Mouse (Mus musculus): Measurements from ENCODE around the gene 4921539E11Rik. TPM values are rescaled to one million over a fixed set of nuclear protein-coding genes. Genes with fewer than 3 reads are reported as not detected.

Gene 4921539E11Rik
- total RNA-seq (2014; rRNA removed): not detected in 2 replicates
- not detected in 2 replicates for polyA plus RNA-seq (2015; fragmentation: Nextera tagmentation; extraction: Ambion mirVana)

DNA sequence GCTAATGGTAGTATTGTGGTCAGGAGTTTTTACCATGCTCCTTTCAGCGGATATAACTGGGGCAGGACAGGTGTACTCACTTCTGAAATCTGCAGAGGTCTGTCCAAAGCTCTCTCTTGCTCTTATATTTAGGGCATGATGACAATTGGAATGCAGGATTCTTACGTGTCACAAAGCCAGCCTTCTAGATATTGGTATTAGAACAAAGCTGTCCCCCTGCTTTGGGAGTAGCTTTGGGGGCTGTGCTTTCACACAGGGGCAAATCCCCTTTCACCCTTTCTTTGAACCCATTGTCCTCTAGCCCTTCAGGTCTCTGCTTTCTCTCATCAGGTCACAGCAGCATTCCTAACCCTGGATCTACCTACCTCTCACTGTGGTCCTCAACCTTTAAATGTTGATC is at the start of gene 4921539E11Rik:
Gene 4921539E11Rik, minus strand, starts transcription at position 101 of the 400 bp plus-strand sequence.
- DNase-seq (ENCODE audit: low spot score) (no peak), ATAC-seq (ENCODE audit: low FRiP score) (no peak)
- Histone ChIP-seq H3K36me3 (ENCODE audit: insufficient read depth, low read length) (no peaks in the 10 kb centered on the region), H3K4me2 (ENCODE audit: low read depth, low read length, poor library complexity, severe bottlenecking) (no peak within 1 kb of the TSS), H3K27ac (ENCODE audit: low read depth, low read length) (no peak within 1 kb of the TSS), H3K9me3 (ENCODE audit: low read length) (no peaks in the 10 kb centered on the region), H3K27me3 (ENCODE audit: insufficient read depth, low read length) (no peaks in the 10 kb centered on the region), H3K9ac (replicated peaks; ENCODE audit: low read length, poor library complexity, severe bottlenecking) (no peak within 1 kb of the TSS), H3K4me1 (ENCODE audit: insufficient read depth, low read length) (no peaks in the 10 kb centered on the region), H3K4me3 (ENCODE audit: low read depth, low read length) (no peak within 1 kb of the TSS)
- TF ChIP-seq CTCF (IDR thresholded peaks at IDR 0.05): no peak
- 64% methylated on average over 2 of the region's 2 CpGs for WGBS

DNA sequence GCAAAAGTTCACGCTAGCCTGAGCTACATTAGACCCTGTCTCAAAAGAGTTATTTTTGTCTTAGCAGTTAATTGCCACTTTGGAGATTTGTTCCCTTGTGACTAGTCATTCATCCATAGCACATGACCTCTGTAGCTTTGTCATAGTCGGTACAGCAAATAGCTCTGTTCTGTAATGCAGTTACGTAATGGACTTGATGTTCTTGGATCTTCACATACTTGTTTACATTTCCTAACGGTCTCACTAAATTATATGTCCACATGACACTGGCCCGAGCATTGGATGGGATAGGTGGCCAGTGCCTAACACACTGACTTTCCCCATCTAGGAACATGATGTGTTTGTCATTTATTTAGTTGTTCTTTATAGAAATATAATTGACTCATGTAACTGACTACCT is 44.5 kb upstream of the 4921539E11Rik start:
- no peak for DNase-seq (ENCODE audit: low spot score)
- no peak for ATAC-seq (ENCODE audit: low FRiP score)
- H3K27me3 ChIP-seq (ENCODE audit: insufficient read depth, low read length): no peaks in the 10 kb centered on the region
- H3K27ac ChIP-seq (ENCODE audit: low read depth, low read length): no peak overlapping the region
- 93% methylated on average over 5 of the region's 5 CpGs for WGBS
- no peaks in the 10 kb centered on the region for H3K36me3 ChIP-seq (ENCODE audit: insufficient read depth, low read length)
- no peaks in the 10 kb centered on the region for H3K9me3 ChIP-seq (ENCODE audit: low read length)
- H3K4me2 ChIP-seq (ENCODE audit: low read depth, low read length, poor library complexity, severe bottlenecking): no peak overlapping the region
- no peaks in the 10 kb centered on the region for H3K4me1 ChIP-seq (ENCODE audit: insufficient read depth, low read length)
- no peak for TF ChIP-seq CTCF (IDR thresholded peaks at IDR 0.05)
- no peak overlapping the region for H3K9ac ChIP-seq (replicated peaks; ENCODE audit: low read length, poor library complexity, severe bottlenecking)
- H3K4me3 ChIP-seq (ENCODE audit: low read depth, low read length): no peak overlapping the region

DNA sequence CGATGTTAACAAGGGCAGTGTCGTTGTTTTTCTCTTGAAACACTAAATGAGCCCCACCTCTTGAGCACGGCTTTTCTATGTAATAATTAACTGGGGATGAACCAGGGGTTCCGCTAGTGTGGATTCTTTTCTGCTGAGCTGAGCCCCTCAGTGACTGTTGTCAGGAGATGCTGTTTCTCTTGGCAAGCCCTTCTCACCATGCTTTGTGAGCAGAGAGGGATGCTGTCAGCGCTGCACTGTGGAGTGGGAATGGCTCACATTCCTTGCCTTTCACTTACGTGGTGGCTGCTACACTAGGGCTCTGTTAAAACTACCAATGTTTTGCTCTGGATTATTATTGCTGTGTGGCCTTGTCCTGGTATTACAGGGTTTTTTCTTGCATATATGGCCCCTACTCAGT is 38.7 kb upstream of the 4921539E11Rik start:
- ATAC-seq (ENCODE audit: low FRiP score): no peak
- TF ChIP-seq CTCF (IDR thresholded peaks at IDR 0.05): no peak
- Histone ChIP-seq H3K27me3 (ENCODE audit: insufficient read depth, low read length) (no peaks in the 10 kb centered on the region), H3K4me3 (ENCODE audit: low read depth, low read length) (no peak overlapping the region), H3K27ac (ENCODE audit: low read depth, low read length) (no peak overlapping the region), H3K9ac (replicated peaks; ENCODE audit: low read length, poor library complexity, severe bottlenecking) (no peak overlapping the region), H3K4me2 (ENCODE audit: low read depth, low read length, poor library complexity, severe bottlenecking) (no peak overlapping the region), H3K9me3 (ENCODE audit: low read length) (no peaks in the 10 kb centered on the region), H3K36me3 (ENCODE audit: insufficient read depth, low read length) (no peaks in the 10 kb centered on the region), H3K4me1 (ENCODE audit: insufficient read depth, low read length) (no peaks in the 10 kb centered on the region)
- 54% methylated on average over 6 of the region's 6 CpGs for WGBS
- peak; percentile 46 for DNase-seq (ENCODE audit: low spot score)

DNA sequence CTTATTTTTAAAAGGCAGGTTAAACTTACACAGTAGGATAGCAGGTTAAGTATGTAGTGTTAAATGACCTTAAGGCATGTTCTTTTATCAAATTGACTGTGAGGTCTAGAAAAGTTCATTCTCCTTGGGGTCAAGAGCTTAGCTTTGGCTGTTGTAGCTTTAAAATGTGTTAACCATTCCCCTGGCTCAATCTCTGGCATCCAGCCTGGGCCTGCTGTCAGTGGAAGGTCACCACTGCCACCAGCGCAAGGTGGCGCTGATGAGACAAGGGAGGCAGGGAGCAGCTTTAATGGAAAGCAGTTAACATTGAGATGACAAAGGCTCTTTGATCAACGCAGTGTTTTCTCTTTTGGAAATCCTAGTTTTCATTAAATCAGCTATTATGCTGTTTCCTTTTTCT is 36.3 kb upstream of the 4921539E11Rik start:
- Histone ChIP-seq H3K36me3 (ENCODE audit: insufficient read depth, low read length) (no peaks in the 10 kb centered on the region), H3K27me3 (ENCODE audit: insufficient read depth, low read length) (no peaks in the 10 kb centered on the region), H3K4me2 (ENCODE audit: low read depth, low read length, poor library complexity, severe bottlenecking) (no peak overlapping the region), H3K9me3 (ENCODE audit: low read length) (no peaks in the 10 kb centered on the region), H3K4me3 (ENCODE audit: low read depth, low read length) (no peak overlapping the region), H3K27ac (ENCODE audit: low read depth, low read length) (no peak overlapping the region), H3K4me1 (ENCODE audit: insufficient read depth, low read length) (no peaks in the 10 kb centered on the region), H3K9ac (replicated peaks; ENCODE audit: low read length, poor library complexity, severe bottlenecking) (no peak overlapping the region)
- ATAC-seq (ENCODE audit: low FRiP score) (no peak), DNase-seq (ENCODE audit: low spot score) (no peak)
- TF ChIP-seq CTCF (IDR thresholded peaks at IDR 0.05): peak; percentile 28
- 73% methylated on average over 3 of the region's 3 CpGs for WGBS

DNA sequence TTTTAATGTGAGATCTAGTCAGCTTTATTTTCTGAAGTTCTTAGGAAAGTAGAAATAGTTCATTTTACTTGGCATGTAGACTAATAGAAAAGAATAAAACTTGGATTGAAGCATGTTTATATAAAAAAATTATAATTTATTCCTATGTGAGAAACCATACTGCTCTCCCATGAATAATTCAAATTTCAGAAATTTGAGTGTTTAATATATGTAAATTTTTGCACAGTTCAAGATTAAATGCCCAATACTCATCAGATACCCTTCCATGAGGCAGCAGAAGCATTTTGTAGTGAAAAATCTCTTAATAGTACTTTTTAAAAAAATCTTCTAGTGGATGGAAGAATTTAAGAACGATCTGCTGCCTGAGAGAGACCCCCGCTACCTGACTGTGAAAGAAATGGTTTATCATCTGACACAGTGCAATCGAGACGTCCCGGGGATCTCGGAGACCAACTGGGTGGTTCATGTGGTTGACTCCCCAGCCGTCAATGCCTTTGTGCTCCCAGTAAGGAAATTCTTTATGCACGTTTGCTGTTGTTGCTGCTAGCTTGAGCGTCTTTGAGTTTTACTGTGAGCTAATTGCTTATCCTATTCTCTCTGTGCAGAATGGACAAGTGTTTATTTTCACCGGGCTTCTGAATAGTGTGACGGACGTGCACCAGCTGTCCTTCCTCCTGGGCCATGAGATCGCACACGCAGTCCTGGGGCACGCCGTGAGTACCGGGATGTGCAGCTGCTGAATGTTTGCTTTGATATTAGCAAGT is 34.2 kb upstream of the 4921539E11Rik start:
- H3K27me3 ChIP-seq (ENCODE audit: insufficient read depth, low read length): no peaks in the 10 kb centered on the region
- 20% methylated on average over 17 of the region's 17 CpGs for WGBS
- no peak overlapping the region; the same call in 1 of the 2 replicates for H3K4me3 ChIP-seq (ENCODE audit: low read depth, low read length)
- ATAC-seq (ENCODE audit: low FRiP score): no peak
- no peak for TF ChIP-seq CTCF (IDR thresholded peaks at IDR 0.05)
- no peaks in the 10 kb centered on the region for H3K4me1 ChIP-seq (ENCODE audit: insufficient read depth, low read length)
- no peak overlapping the region for H3K9ac ChIP-seq (replicated peaks; ENCODE audit: low read length, poor library complexity, severe bottlenecking)
- H3K9me3 ChIP-seq (ENCODE audit: low read length): no peaks in the 10 kb centered on the region
- H3K4me2 ChIP-seq (ENCODE audit: low read depth, low read length, poor library complexity, severe bottlenecking): peak overlapping the region; percentile 32
- no peaks in the 10 kb centered on the region for H3K36me3 ChIP-seq (ENCODE audit: insufficient read depth, low read length)
- DNase-seq (ENCODE audit: low spot score): no peak
- no peak overlapping the region for H3K27ac ChIP-seq (ENCODE audit: low read depth, low read length)

DNA sequence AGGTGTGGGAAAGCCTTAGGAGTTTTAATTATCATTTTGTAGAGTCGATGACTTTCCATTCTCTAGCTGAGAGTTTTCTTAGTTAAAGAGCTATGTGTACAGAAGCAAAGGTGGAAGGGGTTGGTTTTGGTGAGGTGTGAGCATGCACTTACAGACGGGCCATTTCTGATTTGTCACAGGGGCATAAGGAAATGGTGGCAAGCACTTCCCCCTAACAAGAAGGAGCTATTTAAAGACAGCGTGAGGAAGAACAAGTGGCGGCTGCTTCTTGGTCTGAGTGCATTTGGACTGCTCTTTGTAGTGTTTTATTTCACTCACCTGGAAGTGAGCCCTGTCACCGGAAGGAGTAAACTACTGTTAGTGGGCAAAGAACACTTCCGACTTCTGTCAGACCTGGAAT is 30.8 kb upstream of the 4921539E11Rik start:
- WGBS: 83% methylated on average over 6 of the region's 6 CpGs
- no peak for TF ChIP-seq CTCF (IDR thresholded peaks at IDR 0.05)
- H3K9me3 ChIP-seq (ENCODE audit: low read length): no peaks in the 10 kb centered on the region
- no peaks in the 10 kb centered on the region for H3K27me3 ChIP-seq (ENCODE audit: insufficient read depth, low read length)
- no peaks in the 10 kb centered on the region for H3K4me1 ChIP-seq (ENCODE audit: insufficient read depth, low read length)
- H3K9ac ChIP-seq (replicated peaks; ENCODE audit: low read length, poor library complexity, severe bottlenecking): no peak overlapping the region
- no peak overlapping the region for H3K27ac ChIP-seq (ENCODE audit: low read depth, low read length)
- ATAC-seq (ENCODE audit: low FRiP score) (no peak), DNase-seq (ENCODE audit: low spot score) (no peak)
- no peak overlapping the region for H3K4me3 ChIP-seq (ENCODE audit: low read depth, low read length)
- no peak overlapping the region for H3K4me2 ChIP-seq (ENCODE audit: low read depth, low read length, poor library complexity, severe bottlenecking)
- H3K36me3 ChIP-seq (ENCODE audit: insufficient read depth, low read length): no peaks in the 10 kb centered on the region
